ENCODE assay signal across 9 mouse cellular contexts in the genomic region with DNA sequence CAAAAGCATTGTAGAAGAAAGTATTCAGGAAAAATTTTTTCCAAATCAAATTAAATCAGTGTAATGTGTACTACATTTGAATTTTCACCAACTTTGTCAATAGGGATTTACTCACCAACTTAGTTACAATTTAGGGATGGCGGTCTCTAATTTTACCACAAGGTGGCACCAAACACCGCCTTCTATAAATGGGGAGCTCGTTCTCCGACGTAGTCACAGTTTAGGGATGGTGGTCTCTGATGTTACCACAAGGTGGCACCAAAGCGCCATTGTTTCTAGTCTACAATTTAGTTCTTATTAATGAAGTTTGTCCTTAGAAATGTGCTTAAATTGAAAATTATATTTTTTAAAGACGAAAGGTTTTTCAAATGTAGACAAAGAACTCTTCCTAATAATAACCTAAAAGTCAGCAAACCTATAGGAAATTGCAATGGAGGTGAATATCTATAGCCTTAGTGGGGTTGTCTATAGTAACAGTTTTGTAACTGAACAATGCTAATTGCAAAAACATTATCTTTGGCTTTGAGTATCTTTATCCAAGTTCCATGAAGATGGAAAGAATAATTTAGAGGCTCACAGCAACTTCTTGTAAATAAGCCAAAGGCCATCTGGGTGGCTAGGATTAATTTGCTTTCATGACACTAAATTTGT. TPM values are rescaled to one million over a fixed set of nuclear protein-coding genes. Genes with fewer than 3 reads are reported as not detected.
A peak's percentile ranks its signal among the peaks of the same experiment; 100 is the strongest.
DNase-seq lines count a peak whose midpoint lies in the region; ATAC-seq and TF ChIP-seq lines count a peak whose summit lies in the region.
"Had no signal": no experiment of that assay in that cellular context is flagged by ENCODE, and none has a peak within 500 bp of the region (broad histone marks: within the 10 kb centered on the region; RNA-seq: fewer than 3 reads in every experiment).

No protein-coding gene starts in this region.

- peak; percentile 86 for DNase-seq in CD4-positive helper T cell, adult 2 months (ENCODE audit: low read depth, low spot score)
- peak; percentile 76 for DNase-seq in heart, postnatal 0 days (ENCODE audit: low spot score)
- peak; percentile 88 to 93 for DNase-seq in kidney, postnatal 25 days
- DNase-seq in liver, embryonic 14.5 days (ENCODE audit: low read depth in 3 of 3, low spot score in 3 of 3) = peak; percentile 78 to 84 (median 82)
- peak; percentile 88 for DNase-seq in neural tube, embryonic 11.5 days (ENCODE audit: low spot score)

- ATAC-seq in erythroid progenitor cell, adult 5-6 weeks (replicated peaks; ENCODE audit: low FRiP score, poor library complexity, severe bottlenecking) = peak; percentile 93
- ATAC-seq in heart, postnatal 0 days (ENCODE audit: insufficient read depth, low read depth) = peak; percentile 66; the same call in 1 of the 2 replicates
- peak; percentile 70 for ATAC-seq in liver, embryonic 14.5 days (ENCODE audit: insufficient read depth)
- peak; percentile 69 for ATAC-seq in neural tube, embryonic 11.5 days (ENCODE audit: insufficient read depth, low FRiP score, low TSS enrichment)
- ATAC-seq in stomach, embryonic 16.5 days (ENCODE audit: insufficient read depth, low FRiP score) = peak; percentile 69; the same call in 1 of the 2 replicates

- TF ChIP-seq POLR2A in bone marrow macrophage, adult 2 months (IDR thresholded peaks at IDR 0.05; ENCODE audit: borderline replicate concordance, low read depth, low read length) = no peak

- H3K4me1 ChIP-seq in bone marrow macrophage, adult 2 months (ENCODE audit: control insufficient read depth, insufficient read depth, low read length) = no peaks in the 10 kb centered on the region
- H3K4me1 ChIP-seq in heart, postnatal 0 days (ENCODE audit: control insufficient read depth, insufficient read depth) = no peaks in the 10 kb centered on the region
- H3K4me1 ChIP-seq in liver, embryonic 14.5 days (replicated peaks; ENCODE audit: control insufficient read depth in 2 of 2, insufficient read depth in 2 of 2, low read length in 1 of 2) = no peaks in the 10 kb centered on the region
- H3K4me1 ChIP-seq in neural tube, embryonic 11.5 days (ENCODE audit: control insufficient read depth, insufficient read depth, low read length) = no peaks in the 10 kb centered on the region
- H3K4me1 ChIP-seq in stomach, embryonic 16.5 days (ENCODE audit: control insufficient read depth, insufficient read depth, low read length) = no peaks in the 10 kb centered on the region
- H3K4me1 ChIP-seq: embryonic facial prominence, embryonic 13.5 days had no signal

- no peak overlapping the region for H3K4me2 ChIP-seq in heart, postnatal 0 days (ENCODE audit: low read depth, low read length)
- H3K4me2 ChIP-seq in liver, embryonic 14.5 days (ENCODE audit: low read depth) = no peak overlapping the region
- no peak overlapping the region for H3K4me2 ChIP-seq in neural tube, embryonic 11.5 days (ENCODE audit: low read depth)
- H3K4me2 ChIP-seq in stomach, embryonic 16.5 days (ENCODE audit: low read depth, low read length) = no peak overlapping the region
- H3K4me2 ChIP-seq: embryonic facial prominence, embryonic 13.5 days had no signal

- no peak overlapping the region for H3K9ac ChIP-seq in heart, postnatal 0 days (replicated peaks; ENCODE audit: low read depth, low read length)
- no peak overlapping the region for H3K9ac ChIP-seq in liver, embryonic 14.5 days (replicated peaks)
- H3K9ac ChIP-seq in neural tube, embryonic 11.5 days (ENCODE audit: low read length) = no peak overlapping the region
- H3K9ac ChIP-seq in stomach, embryonic 16.5 days (ENCODE audit: low read length) = no peak overlapping the region
- H3K9ac ChIP-seq: embryonic facial prominence, embryonic 13.5 days had no signal

- no peak for TF ChIP-seq EP300 in heart, postnatal 0 days (IDR thresholded peaks at IDR 0.05; ENCODE audit: low read depth)
- TF ChIP-seq EP300 in liver, embryonic 14.5 days (IDR thresholded peaks at IDR 0.05; ENCODE audit: low read depth) = 0 out of 2 replicates have a peak, but pooled peaks have one; percentile 1

- under 1% methylated on average over 7 of the region's 7 CpGs for WGBS in heart, postnatal 0 days
- under 1% methylated on average over 7 of the region's 7 CpGs for WGBS in liver, embryonic 14.5 days (ENCODE audit: insufficient replicate concordance)
- WGBS in neural tube, embryonic 11.5 days = under 1% methylated on average over 7 of the region's 7 CpGs
- WGBS in stomach, embryonic 16.5 days = under 1% methylated on average over 7 of the region's 7 CpGs

- no peak overlapping the region for H3K27ac ChIP-seq in bone marrow macrophage, adult 2 months (ENCODE audit: insufficient read depth, low read depth, low read length)
- no peak overlapping the region for H3K27ac ChIP-seq in heart, postnatal 0 days (ENCODE audit: low read depth)
- H3K27ac ChIP-seq in liver, embryonic 14.5 days = no peak overlapping the region
- H3K27ac ChIP-seq in neural tube, embryonic 11.5 days (ENCODE audit: low read depth, low read length) = no peak overlapping the region
- no peak overlapping the region for H3K27ac ChIP-seq in stomach, embryonic 16.5 days (ENCODE audit: low read length)
- H3K27ac ChIP-seq: embryonic facial prominence, embryonic 13.5 days had no signal

- H3K9me3 ChIP-seq in heart, postnatal 0 days (replicated peaks; ENCODE audit: control insufficient read depth, low read length) = no peaks in the 10 kb centered on the region
- H3K9me3 ChIP-seq in liver, embryonic 14.5 days (ENCODE audit: control insufficient read depth, low read length) = no peaks in the 10 kb centered on the region
- H3K9me3 ChIP-seq in neural tube, embryonic 11.5 days (ENCODE audit: control insufficient read depth, low read length) = no peaks in the 10 kb centered on the region
- H3K9me3 ChIP-seq in stomach, embryonic 16.5 days (replicated peaks; ENCODE audit: control insufficient read depth, low read length) = no peaks in the 10 kb centered on the region
- H3K9me3 ChIP-seq: embryonic facial prominence, embryonic 13.5 days had no signal

- peak; percentile 42 for TF ChIP-seq CTCF in bone marrow macrophage, adult 2 months (IDR thresholded peaks at IDR 0.05; ENCODE audit: low read depth, low read length)
- TF ChIP-seq CTCF in heart, postnatal 0 days (IDR thresholded peaks at IDR 0.05; ENCODE audit: low read depth) = peak; percentile 99
- peak; percentile 96 for TF ChIP-seq CTCF in liver, embryonic 14.5 days (IDR thresholded peaks at IDR 0.05; ENCODE audit: low read depth)

- peaks cover 28% of the 10 kb centered on the region for H3K36me3 ChIP-seq in heart, postnatal 0 days (replicated peaks; ENCODE audit: control insufficient read depth, insufficient read depth, low read length)
- peaks cover 12% of the 10 kb centered on the region; the same call in 1 of the 2 replicates for H3K36me3 ChIP-seq in liver, embryonic 14.5 days (replicated peaks; ENCODE audit: control insufficient read depth, insufficient read depth, low read depth)
- H3K36me3 ChIP-seq in neural tube, embryonic 11.5 days (ENCODE audit: control insufficient read depth, insufficient read depth, low read length) = no peaks in the 10 kb centered on the region
- peaks cover 5% of the 10 kb centered on the region; the same call in 1 of the 2 replicates for H3K36me3 ChIP-seq in stomach, embryonic 16.5 days (ENCODE audit: control insufficient read depth, insufficient read depth, low read length)

- H3K27me3 ChIP-seq in heart, postnatal 0 days (ENCODE audit: control insufficient read depth, insufficient read depth, low read length) = no peaks in the 10 kb centered on the region
- H3K27me3 ChIP-seq in liver, embryonic 14.5 days (ENCODE audit: control insufficient read depth, insufficient read depth, low read length) = no peaks in the 10 kb centered on the region
- H3K27me3 ChIP-seq in neural tube, embryonic 11.5 days (ENCODE audit: control insufficient read depth, insufficient read depth, low read length) = no peaks in the 10 kb centered on the region
- no peaks in the 10 kb centered on the region for H3K27me3 ChIP-seq in stomach, embryonic 16.5 days (ENCODE audit: control insufficient read depth, insufficient read depth, low read length)
- H3K27me3 ChIP-seq: embryonic facial prominence, embryonic 13.5 days had no signal

- H3K4me3 ChIP-seq in bone marrow macrophage, adult 2 months (ENCODE audit: insufficient read depth, low read length) = no peak overlapping the region
- H3K4me3 ChIP-seq in heart, postnatal 0 days (ENCODE audit: low read depth, low read length) = no peak overlapping the region
- H3K4me3 ChIP-seq in liver, embryonic 14.5 days (ENCODE audit: insufficient read depth in 1 of 2, low read depth in 2 of 2, low read length in 2 of 2) = no peak overlapping the region
- no peak overlapping the region for H3K4me3 ChIP-seq in neural tube, embryonic 11.5 days (ENCODE audit: low read depth, low read length)
- H3K4me3 ChIP-seq in stomach, embryonic 16.5 days (replicated peaks; ENCODE audit: low read length) = no peak overlapping the region
- H3K4me3 ChIP-seq: embryonic facial prominence, embryonic 13.5 days had no signal

RNA-seq across cellular contexts. Expression of gene Lgr4, which starts 13.2 kb away (rescaled TPM):
- 0.21 and 0.43 TPM in 2 replicates for polyA plus RNA-seq in bone marrow macrophage, adult 2 months (2012; ENCODE audit: insufficient read depth, insufficient read length, missing spikeins)
- total RNA-seq in erythroid progenitor cell, adult 5-6 weeks (2015; ENCODE audit: low replicate concordance) = not detected in 2 replicates
- 0.26 TPM in 1 of 2 replicates, not detected in the other for total RNA-seq in erythroid progenitor cell, adult 5-6 weeks (2017; ENCODE audit: low replicate concordance)
- 49.7 and 61.2 TPM in 2 replicates for total RNA-seq in heart, postnatal 0 days (2014; rRNA removed; ENCODE audit: low replicate concordance)
- polyA plus RNA-seq in heart, postnatal 0 days (2015; fragmentation: Nextera tagmentation; extraction: Ambion mirVana) = 10.2 and 10.9 TPM in 2 replicates
- polyA plus RNA-seq in liver, embryonic 14.5 days (2012; rRNA removed) = 2.9 and 3.0 TPM in 2 replicates
- polyA plus RNA-seq in liver, embryonic 14.5 days (2014; fragmentation: Nextera tagmentation; extraction: Ambion mirVana) = 3.9 and 4.2 TPM in 2 replicates
- polyA plus RNA-seq in neural tube, embryonic 11.5 days (2014; fragmentation: Nextera tagmentation; extraction: Ambion mirVana) = 19.7 and 21.1 TPM in 2 replicates
- polyA plus RNA-seq in stomach, embryonic 16.5 days (2015; fragmentation: Nextera tagmentation; extraction: Ambion mirVana) = 17.6 and 18.2 TPM in 2 replicates

RNA-seq across cellular contexts. Expression of gene Lin7c, which starts 13.6 kb away (rescaled TPM):
- 52.3 and 57.9 TPM in 2 replicates for polyA plus RNA-seq in bone marrow macrophage, adult 2 months (2012; ENCODE audit: insufficient read depth, insufficient read length, missing spikeins)
- 17.7 and 28.1 TPM in 2 replicates for total RNA-seq in erythroid progenitor cell, adult 5-6 weeks (2015; ENCODE audit: low replicate concordance)
- total RNA-seq in erythroid progenitor cell, adult 5-6 weeks (2017; ENCODE audit: low replicate concordance) = 29.7 and 32.6 TPM in 2 replicates
- total RNA-seq in heart, postnatal 0 days (2014; rRNA removed; ENCODE audit: low replicate concordance) = 28.1 and 32.3 TPM in 2 replicates
- 27.8 and 28.2 TPM in 2 replicates for polyA plus RNA-seq in heart, postnatal 0 days (2015; fragmentation: Nextera tagmentation; extraction: Ambion mirVana)
- 5.2 and 7.2 TPM in 2 replicates for polyA plus RNA-seq in liver, embryonic 14.5 days (2012; rRNA removed)
- polyA plus RNA-seq in liver, embryonic 14.5 days (2014; fragmentation: Nextera tagmentation; extraction: Ambion mirVana) = 16.8 and 17.3 TPM in 2 replicates
- 136 and 146 TPM in 2 replicates for polyA plus RNA-seq in neural tube, embryonic 11.5 days (2014; fragmentation: Nextera tagmentation; extraction: Ambion mirVana)
- polyA plus RNA-seq in stomach, embryonic 16.5 days (2015; fragmentation: Nextera tagmentation; extraction: Ambion mirVana) = 73.3 and 75.3 TPM in 2 replicates

Comparison
In these comparisons a context has a peak if more than half of its experiments do, and no peak if none do; other contexts are left out.
1. CTCF ChIP-seq: peak in every context shown above with its lines; median percentile 99 in heart, postnatal 0 days; 96 in liver, embryonic 14.5 days; 42 in bone marrow macrophage, adult 2 months.